Comparison of ENCODE assay signal across 27 mouse cellular contexts in genomic region chr1:78210568-78210967, GRCm38 (mm10). TPM values are rescaled to one million over a fixed set of nuclear protein-coding genes. Genes with fewer than 3 reads are reported as not detected.
DNase-seq lines count a peak whose midpoint lies in the region; ATAC-seq lines count a peak whose summit lies in the region.
"Had no signal": no experiment of that assay in that cellular context is flagged by ENCODE, and none has a peak within 500 bp of the region (broad histone marks: within the 10 kb centered on the region; RNA-seq: fewer than 3 reads in every experiment).

No protein-coding gene starts in this region.

- H3K9ac ChIP-seq in hindbrain, embryonic 14.5 days: no peak overlapping the region
- no peak overlapping the region for H3K9ac ChIP-seq in hindbrain, embryonic 16.5 days (ENCODE audit: low read depth, low read length)
- no peak overlapping the region for H3K9ac ChIP-seq in midbrain, embryonic 13.5 days (replicated peaks)
- H3K9ac ChIP-seq: heart, embryonic 15.5 days; liver, embryonic 13.5 days; neural tube, embryonic 12.5 days had no signal

- H3K4me3 ChIP-seq in hindbrain, embryonic 14.5 days (replicated peaks; ENCODE audit: low read length): no peak overlapping the region
- no peak overlapping the region for H3K4me3 ChIP-seq in hindbrain, embryonic 16.5 days (ENCODE audit: low read length)
- H3K4me3 ChIP-seq in midbrain, embryonic 13.5 days (replicated peaks): no peak overlapping the region
- H3K4me3 ChIP-seq: heart, adult 2 months; heart, embryonic 15.5 days; liver, embryonic 13.5 days; neural tube, embryonic 12.5 days had no signal

- no peaks in the 10 kb centered on the region for H3K36me3 ChIP-seq in hindbrain, embryonic 14.5 days (replicated peaks; ENCODE audit: control insufficient read depth, insufficient read depth)
- H3K36me3 ChIP-seq in hindbrain, embryonic 16.5 days (ENCODE audit: control insufficient read depth, insufficient read depth, low read length): no peaks in the 10 kb centered on the region
- H3K36me3 ChIP-seq in midbrain, embryonic 13.5 days: no peaks in the 10 kb centered on the region
- H3K36me3 ChIP-seq: heart, embryonic 15.5 days; liver, embryonic 13.5 days; neural tube, embryonic 12.5 days had no signal

- DNase-seq in hindbrain, embryonic 14.5 days (ENCODE audit: low spot score): peak; percentile 36
- DNase-seq in embryo, embryonic 11 days: peak; percentile 53
- DNase-seq in embryo, embryonic 9.5 days (ENCODE audit: extremely low spot score): peak; percentile 27
- no peak for DNase-seq in left cerebral cortex, postnatal 10 days (ENCODE audit: extremely low spot score in 1 of 2, low spot score in 2 of 2)
- DNase-seq: adrenal gland, adult 2 months; cerebellum, adult 11-12 months; gastrocnemius, postnatal 36 days; heart, adult 2 months; kidney, adult 2 months; kidney, postnatal 14 days; layer of hippocampus, postnatal 36 days; liver, embryonic 13.5 days; lung, adult 2 months; lung, postnatal 14 days; thymus, adult 2 months; thymus, postnatal 4 days had no signal

- no peak overlapping the region for H3K27ac ChIP-seq in hindbrain, embryonic 14.5 days
- H3K27ac ChIP-seq in hindbrain, embryonic 16.5 days (ENCODE audit: low read depth, low read length): no peak overlapping the region
- H3K27ac ChIP-seq in midbrain, embryonic 13.5 days: no peak overlapping the region
- H3K27ac ChIP-seq: heart, adult 2 months; heart, embryonic 15.5 days; liver, embryonic 13.5 days; neural tube, embryonic 12.5 days; stomach, postnatal 0 days had no signal

- ATAC-seq in hindbrain, embryonic 14.5 days (ENCODE audit: low FRiP score): no peak
- no peak for ATAC-seq in hindbrain, embryonic 16.5 days
- ATAC-seq in midbrain, embryonic 13.5 days: no peak
- no peak for ATAC-seq in megakaryocyte progenitor cell, adult 5-6 weeks (replicated peaks; ENCODE audit: poor library complexity)

- peaks cover 100% of the 10 kb centered on the region for H3K27me3 ChIP-seq in hindbrain, embryonic 14.5 days (ENCODE audit: control insufficient read depth, insufficient read depth, low read length)
- peaks cover 78% of the 10 kb centered on the region for H3K27me3 ChIP-seq in hindbrain, embryonic 16.5 days (replicated peaks; ENCODE audit: control insufficient read depth, insufficient read depth, low read length)
- H3K27me3 ChIP-seq in midbrain, embryonic 13.5 days: peaks cover 97% of the 10 kb centered on the region

- intact Hi-C loops in left cerebral cortex, postnatal 10 days (cut with DNase I): loop anchor here (5.0 to 10.0 kb wide), 2 partner anchors 68 to 244 kb away; no protein-coding TSS in a partner anchor

- 2% methylated on average over 15 of the region's 15 CpGs for WGBS in hindbrain, embryonic 14.5 days
- under 1% methylated on average over 15 of the region's 15 CpGs for WGBS in hindbrain, embryonic 16.5 days
- 1% methylated on average over 15 of the region's 15 CpGs for WGBS in midbrain, embryonic 13.5 days

- no peaks in the 10 kb centered on the region for H3K4me1 ChIP-seq in hindbrain, embryonic 14.5 days (replicated peaks; ENCODE audit: control insufficient read depth, insufficient read depth, low read length)
- H3K4me1 ChIP-seq in hindbrain, embryonic 16.5 days (ENCODE audit: control insufficient read depth, insufficient read depth, low read depth, low read length): no peaks in the 10 kb centered on the region
- H3K4me1 ChIP-seq in midbrain, embryonic 13.5 days (replicated peaks): peaks cover 7% of the 10 kb centered on the region
- H3K4me1 ChIP-seq: heart, embryonic 15.5 days; liver, embryonic 13.5 days; neural tube, embryonic 12.5 days had no signal

- no peaks in the 10 kb centered on the region for H3K9me3 ChIP-seq in hindbrain, embryonic 14.5 days (ENCODE audit: control insufficient read depth, low read length)
- no peaks in the 10 kb centered on the region for H3K9me3 ChIP-seq in hindbrain, embryonic 16.5 days (ENCODE audit: control insufficient read depth, low read length)
- H3K9me3 ChIP-seq in midbrain, embryonic 13.5 days: no peaks in the 10 kb centered on the region
- H3K9me3 ChIP-seq: heart, embryonic 15.5 days; liver, embryonic 13.5 days; neural tube, embryonic 12.5 days had no signal

- H3K4me2 ChIP-seq in hindbrain, embryonic 14.5 days (replicated peaks): no peak overlapping the region
- H3K4me2 ChIP-seq in hindbrain, embryonic 16.5 days (ENCODE audit: low read length): no peak overlapping the region
- H3K4me2 ChIP-seq in midbrain, embryonic 13.5 days (replicated peaks): 0 out of 2 replicates have a peak overlapping the region, but pooled peaks have one; percentile 13
- H3K4me2 ChIP-seq: heart, embryonic 15.5 days; liver, embryonic 13.5 days; neural tube, embryonic 12.5 days had no signal

RNA-seq across cellular contexts. Expression of gene Pax3, which starts 13.6 kb away (rescaled TPM):
- polyA plus RNA-seq in hindbrain, embryonic 14.5 days (2014; fragmentation: Nextera tagmentation; extraction: Ambion mirVana): 7.9 and 8.2 TPM in 2 replicates
- polyA plus RNA-seq in hindbrain, embryonic 16.5 days (2015; fragmentation: Nextera tagmentation; extraction: Ambion mirVana): 11.7 and 12.5 TPM in 2 replicates
- polyA plus RNA-seq in midbrain, embryonic 13.5 days (2015; fragmentation: Nextera tagmentation; extraction: Ambion mirVana): 30.4 and 35.6 TPM in 2 replicates
- total RNA-seq in megakaryocyte progenitor cell, adult 5-6 weeks (2015): not detected in 2 replicates
- not detected in 2 replicates for total RNA-seq in megakaryocyte progenitor cell, adult 5-6 weeks (2017)
- not detected for total RNA-seq in left cerebral cortex, postnatal 10 days (2021)
- total RNA-seq: adrenal gland, adult 2 months; gastrocnemius, postnatal 36 days; heart, adult 2 months; heart, postnatal 36 days; layer of hippocampus, adult 8-10 months; layer of hippocampus, postnatal 36 days; megakaryocyte, adult 5-6 weeks; MEL had no signal
- polyA plus RNA-seq: adrenal gland, adult 2 months; cortical plate, adult 2 months; lung, adult 2 months; stomach, postnatal 0 days had no signal

Comparison
In these comparisons a context has a peak if more than half of its experiments do, and no peak if none do; other contexts are left out.
1. DNase-seq: peak in hindbrain, embryonic 14.5 days (single experiment), embryo, embryonic 11 days (single experiment) and embryo, embryonic 9.5 days (single experiment); none in left cerebral cortex, postnatal 10 days (0 of 2).